In the genomic region with DNA sequence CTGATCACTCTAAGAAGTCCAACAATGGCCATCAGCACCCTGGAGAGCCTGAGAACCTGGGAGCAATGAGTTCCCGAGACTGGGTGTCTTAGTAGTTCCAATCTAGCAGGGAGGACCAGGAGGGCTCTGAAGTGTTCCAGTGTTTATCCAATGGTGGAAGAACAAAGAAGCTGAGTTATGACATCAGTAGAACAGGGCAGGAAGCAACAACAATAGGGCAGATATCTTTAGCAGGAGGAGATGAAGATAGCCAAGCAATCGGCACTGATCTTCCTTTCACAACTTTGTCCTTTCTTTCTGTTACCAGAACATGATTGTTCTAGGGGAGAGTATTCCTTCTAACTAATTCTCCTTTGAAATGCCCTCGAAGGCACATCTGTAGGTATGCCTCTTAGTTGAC, we compare ENCODE assay signal across 16 mouse cellular contexts.
"Had no signal": no experiment of that assay in that cellular context is flagged by ENCODE, and none has a peak within 500 bp of the region (broad histone marks: within the 10 kb centered on the region; RNA-seq: fewer than 3 reads in every experiment).

No protein-coding gene starts in this region.

- H3K9ac ChIP-seq: neural tube, embryonic 13.5 days; neural tube, embryonic 15.5 days; stomach, embryonic 15.5 days had no signal

- H3K27ac ChIP-seq: neural tube, embryonic 13.5 days; neural tube, embryonic 15.5 days; stomach, embryonic 15.5 days; stomach, postnatal 0 days had no signal

- DNase-seq: retina, postnatal 1 day; right cerebral cortex, adult 18-20 months; right cerebral cortex, postnatal 14 days; right cerebral cortex, postnatal 25 days; right cerebral cortex, postnatal 4 days; spleen, adult 18-20 months; thymus, adult 18-20 months; thymus, adult 2 months; thymus, postnatal 14 days; thymus, postnatal 25 days; thymus, postnatal 36 days; thymus, postnatal 4 days had no signal

- H3K4me3 ChIP-seq: neural tube, embryonic 13.5 days; neural tube, embryonic 15.5 days; stomach, embryonic 15.5 days had no signal

- H3K4me2 ChIP-seq: neural tube, embryonic 13.5 days; neural tube, embryonic 15.5 days; stomach, embryonic 15.5 days had no signal

- H3K36me3 ChIP-seq: neural tube, embryonic 13.5 days; neural tube, embryonic 15.5 days; stomach, embryonic 15.5 days had no signal

- H3K27me3 ChIP-seq: neural tube, embryonic 13.5 days; neural tube, embryonic 15.5 days; stomach, embryonic 15.5 days had no signal

- H3K4me1 ChIP-seq: neural tube, embryonic 15.5 days; stomach, embryonic 15.5 days had no signal

- H3K9me3 ChIP-seq: neural tube, embryonic 13.5 days; neural tube, embryonic 15.5 days; stomach, embryonic 15.5 days had no signal
